Mouse (Mus musculus): ENCODE data around the gene Ube2v1.

DNA sequence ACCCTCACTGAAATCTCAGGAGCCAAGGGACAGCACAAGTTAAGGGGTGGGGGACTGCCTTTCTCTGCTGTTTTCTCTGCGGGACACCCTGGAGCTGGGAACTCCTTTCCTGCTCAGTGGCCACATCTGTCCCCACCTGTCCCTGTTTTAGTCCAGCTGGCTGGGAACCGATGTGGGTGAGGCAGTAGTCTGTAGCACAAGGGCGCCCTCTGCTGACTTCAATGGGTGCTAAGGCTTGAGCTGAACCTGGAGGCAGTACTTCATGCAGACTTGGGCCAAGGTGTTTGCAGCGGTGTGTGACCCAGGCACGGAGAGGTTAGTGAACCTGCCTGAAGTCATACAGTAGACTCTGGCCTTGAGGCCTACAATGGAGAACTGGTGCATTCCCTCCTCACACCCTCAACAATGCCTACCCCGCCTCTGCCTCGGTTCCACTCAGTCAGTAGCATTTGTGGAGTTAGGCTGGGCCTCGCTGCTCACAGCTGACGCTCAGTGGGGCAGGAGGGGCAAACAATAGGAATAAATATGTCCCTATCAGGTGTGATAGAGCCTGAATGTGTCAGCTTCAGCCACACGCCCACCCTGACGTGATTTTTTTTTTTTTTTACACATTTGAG, 26.6 kb downstream of the Ube2v1 start:
- peak; percentile 92 for TF ChIP-seq CTCF (IDR thresholded peaks at IDR 0.05; ENCODE audit: borderline replicate concordance, extremely low read depth, insufficient read depth, insufficient read length)
- no peak for TF ChIP-seq POLR2A (IDR thresholded peaks at IDR 0.05; ENCODE audit: borderline replicate concordance, extremely low read depth, insufficient read depth, insufficient read length, poor library complexity, severe bottlenecking)
